Mouse (Mus musculus): ENCODE data around the gene Sun5.
A peak's percentile ranks its signal among the peaks of the same experiment; 100 is the strongest.

Sun5 gene

GRCm38 (mm10) chr2:153809921-153810320 lies 61.0 kb downstream of the Sun5 start:
- no peak for DNase-seq (ENCODE audit: low read depth, low spot score)

- no peak for DNase-seq (ENCODE audit: low read depth, low spot score)
These were observed 62.0 kb downstream of the Sun5 start for GRCm38 (mm10) chr2:153808841-153809240.

- no peak for DNase-seq (ENCODE audit: low read depth, low spot score)
These were observed 62.7 kb downstream of the Sun5 start for GRCm38 (mm10) chr2:153808146-153808545.

- DNase-seq (ENCODE audit: low read depth, low spot score) = peak; percentile 65
These were observed 63.4 kb downstream of the Sun5 start for GRCm38 (mm10) chr2:153807464-153807863.
